Mouse (Mus musculus): Measurements from ENCODE around the gene Cds1. TPM values are rescaled to one million over a fixed set of nuclear protein-coding genes. Genes with fewer than 3 reads are reported as not detected.
A peak's percentile ranks its signal among the peaks of the same experiment; 100 is the strongest.

The Cds1 gene
- total RNA-seq, 2 experiments from 2014 or later, result 66.9 to 72.1 TPM

GRCm38 (mm10) chr5:101775262-101775661, 10.3 kb downstream of the Cds1 start:
- no peak for DNase-seq (ENCODE audit: low spot score in 2 of 2)

- DNase-seq (ENCODE audit: low spot score in 2 of 2), result no peak
Measured at GRCm38 (mm10) chr5:101776528-101776927, 11.6 kb downstream of the Cds1 start.

- DNase-seq (ENCODE audit: low spot score in 2 of 2), result no peak
Measured at GRCm38 (mm10) chr5:101779376-101779863, 14.5 kb downstream of the Cds1 start.

GRCm38 (mm10) chr5:101780918-101781317, 16.0 kb downstream of the Cds1 start:
- DNase-seq (ENCODE audit: low spot score in 2 of 2), result peak in 1 of 2 experiments; percentile 47

GRCm38 (mm10) chr5:101784328-101784727, 19.4 kb downstream of the Cds1 start:
- no peak for DNase-seq (ENCODE audit: low spot score in 2 of 2)

- no peak for DNase-seq (ENCODE audit: low spot score in 2 of 2)
Measured at GRCm38 (mm10) chr5:101784787-101785186, 19.9 kb downstream of the Cds1 start.

GRCm38 (mm10) chr5:101785921-101786614, 21.1 kb downstream of the Cds1 start:
- DNase-seq (ENCODE audit: low spot score in 2 of 2), result no peak

GRCm38 (mm10) chr5:101789770-101790169, 24.8 kb downstream of the Cds1 start:
- DNase-seq (ENCODE audit: low spot score in 2 of 2), result no peak

- DNase-seq (ENCODE audit: low spot score in 2 of 2), result no peak
Measured at GRCm38 (mm10) chr5:101790560-101790959, 25.6 kb downstream of the Cds1 start.

- no peak for DNase-seq (ENCODE audit: low spot score in 2 of 2)
Measured at GRCm38 (mm10) chr5:101792665-101793064, 27.7 kb downstream of the Cds1 start.

GRCm38 (mm10) chr5:101801891-101802290, 37.0 kb downstream of the Cds1 start:
- no peak for DNase-seq (ENCODE audit: low spot score in 2 of 2)

GRCm38 (mm10) chr5:101802358-101803022, 37.6 kb downstream of the Cds1 start:
- no peak for DNase-seq (ENCODE audit: low spot score in 2 of 2)

- no peak for DNase-seq (ENCODE audit: low spot score in 2 of 2)
Measured at GRCm38 (mm10) chr5:101811296-101812169, 46.6 kb downstream of the Cds1 start.

- DNase-seq (ENCODE audit: low spot score in 2 of 2), result no peak
Measured at GRCm38 (mm10) chr5:101816822-101817221, 51.9 kb downstream of the Cds1 start.

- DNase-seq (ENCODE audit: low spot score in 2 of 2), result no peak
Measured at GRCm38 (mm10) chr5:101819216-101819615, 54.3 kb downstream of the Cds1 start.

- DNase-seq (ENCODE audit: low spot score in 2 of 2), result no peak
Measured at GRCm38 (mm10) chr5:101819844-101820243, 54.9 kb downstream of the Cds1 start.

GRCm38 (mm10) chr5:101821052-101821451, 56.1 kb downstream of the Cds1 start:
- no peak for DNase-seq (ENCODE audit: low spot score in 2 of 2)

- DNase-seq (ENCODE audit: low spot score in 2 of 2), result no peak
Measured at GRCm38 (mm10) chr5:101821491-101822310, 56.8 kb downstream of the Cds1 start.

- DNase-seq (ENCODE audit: low spot score in 2 of 2), result no peak
Measured at GRCm38 (mm10) chr5:101822311-101822670, 57.4 kb downstream of the Cds1 start.

GRCm38 (mm10) chr5:101825111-101825911, 60.4 kb downstream of the Cds1 start:
- DNase-seq (ENCODE audit: low spot score in 2 of 2), result peak in 1 of 2 experiments; percentile 55
